Mouse (Mus musculus) c-Kit-positive CD71-positive TER-119-negative erythroid progenitor cells, embryonic 14.5 days (primary cell): Measurements from ENCODE around the gene Runx3.
A peak's percentile ranks its signal among the peaks of the same experiment; 100 is the strongest.
"Not testable (repeated sequence)": the region's sequence is repeated elsewhere in the genome, so short reads cannot be mapped to it uniquely, and the experiment has no call there.

Experiments used
- DNase-seq: peaks from one replicate; pipeline ENCODE4 v3.0.0-alpha.2; 2013; ENCODE audit warnings: low read depth

The Runx3 gene

GRCm38 (mm10) chr4:135171304-135171875 lies 50.9 kb downstream of the Runx3 start:
- DNase-seq, result no peak

- DNase-seq, result no peak
Observed at GRCm38 (mm10) chr4:135175406-135176120, 55.1 kb downstream of the Runx3 start.

GRCm38 (mm10) chr4:135177568-135177967 lies 57.1 kb downstream of the Runx3 start:
- no peak for DNase-seq

DNA sequence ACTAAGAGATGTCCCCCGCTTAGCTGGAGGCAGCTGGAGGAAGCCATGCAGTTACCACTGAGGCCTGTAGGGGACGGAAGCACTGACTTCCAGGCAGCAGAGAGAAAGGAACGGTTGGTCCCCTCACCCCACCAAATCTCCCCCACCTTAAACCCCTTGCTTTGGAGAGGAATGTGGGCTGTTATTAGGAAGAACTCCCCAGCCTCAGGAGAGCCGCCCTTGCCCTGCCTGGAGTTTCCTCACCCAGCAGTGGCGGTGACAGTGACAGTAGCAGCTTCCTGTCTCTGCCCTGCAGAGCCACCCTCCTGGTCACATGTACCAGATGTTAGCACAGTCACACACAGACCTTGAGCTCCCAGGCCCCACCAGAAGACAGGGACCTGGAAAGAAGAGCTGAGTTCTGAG lies 58.6 kb downstream of the Runx3 start:
- DNase-seq, result no peak

- DNase-seq, result no peak
Observed at GRCm38 (mm10) chr4:135181819-135182218, 61.4 kb downstream of the Runx3 start.

DNA sequence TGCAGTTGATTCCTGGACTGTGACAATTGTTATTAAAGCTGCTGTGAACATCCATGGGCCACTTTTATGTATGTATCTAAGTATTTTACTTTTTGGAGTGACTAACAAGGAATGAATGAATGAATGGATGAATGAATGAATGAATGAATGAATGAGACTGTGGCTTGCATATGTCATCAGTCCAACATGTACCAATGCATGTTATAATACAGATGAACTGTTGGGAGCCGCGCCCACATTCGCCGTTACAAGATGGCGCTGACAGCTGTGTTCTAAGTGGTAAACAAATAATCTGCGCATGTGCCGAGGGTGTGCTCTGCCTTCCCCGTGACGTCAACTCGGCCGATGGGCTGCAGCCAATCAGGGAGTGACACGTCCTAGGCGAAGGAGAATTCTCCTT lies 63.8 kb downstream of the Runx3 start:
- not testable (repeated sequence) for DNase-seq

GRCm38 (mm10) chr4:135189452-135190008 lies 69.1 kb downstream of the Runx3 start:
- no peak for DNase-seq

DNA sequence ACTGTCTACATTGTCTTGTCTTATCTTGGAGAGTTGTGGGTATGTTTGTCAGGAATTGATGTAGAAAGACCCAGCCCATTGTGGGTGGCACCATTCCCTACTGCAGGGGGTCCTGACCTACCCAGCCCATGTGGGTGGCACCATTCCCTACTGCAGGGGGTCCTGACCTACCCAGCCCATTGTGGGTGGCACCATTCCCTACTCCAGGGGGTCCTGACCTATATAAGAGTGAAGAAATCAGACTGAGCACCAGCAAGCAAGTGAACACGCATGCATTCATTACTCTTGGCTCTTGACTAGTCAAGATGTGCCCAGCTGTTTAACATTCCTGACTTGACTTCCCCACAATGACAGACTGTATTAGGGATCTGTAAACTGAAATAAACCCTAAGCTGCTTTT lies 69.9 kb downstream of the Runx3 start:
- DNase-seq, result no peak

GRCm38 (mm10) chr4:135191185-135191584 lies 70.7 kb downstream of the Runx3 start:
- no peak for DNase-seq

- no peak for DNase-seq
Observed at GRCm38 (mm10) chr4:135191604-135192003, 71.2 kb downstream of the Runx3 start.

- DNase-seq, result no peak
Observed at GRCm38 (mm10) chr4:135192841-135193240, 72.4 kb downstream of the Runx3 start.

DNA sequence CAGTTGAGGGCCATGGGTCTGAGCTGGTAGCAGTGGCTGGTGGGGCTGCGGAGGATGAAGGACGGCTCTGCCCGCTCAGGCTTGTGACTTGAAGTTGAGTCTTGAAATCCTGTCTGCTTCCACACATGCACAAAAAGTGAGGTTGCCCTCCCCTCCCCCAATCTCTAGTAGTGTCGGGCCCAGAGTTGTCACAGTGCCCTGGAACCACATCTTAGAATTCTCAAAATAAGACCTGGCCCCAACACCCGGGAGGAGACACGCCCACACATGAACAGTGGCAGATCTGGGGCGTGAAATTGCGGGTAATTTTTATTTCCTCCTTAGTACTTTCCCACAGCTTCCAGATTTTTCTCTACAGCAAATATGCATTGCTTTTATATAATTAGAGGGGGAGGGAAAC lies 77.4 kb downstream of the Runx3 start:
- no peak for DNase-seq

DNA sequence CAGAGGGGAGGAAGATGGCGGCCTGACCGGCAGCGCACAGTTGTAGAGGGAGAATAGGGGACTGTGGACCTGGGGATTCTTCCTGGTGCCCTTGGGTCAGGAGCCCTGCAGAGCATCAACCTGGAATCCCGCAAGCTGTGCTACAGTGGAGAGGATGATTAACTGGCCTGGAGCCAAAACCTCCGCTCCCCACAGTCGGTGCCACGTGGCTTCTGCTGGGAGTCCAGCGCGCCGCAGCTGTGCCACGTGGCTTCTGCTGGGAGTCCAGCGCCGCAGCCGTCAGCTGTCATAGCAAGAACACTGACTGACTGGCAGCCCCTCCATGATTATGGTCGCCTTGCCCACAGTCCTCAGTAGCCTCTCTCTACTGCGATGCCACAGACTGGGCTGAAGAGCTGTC lies 81.3 kb downstream of the Runx3 start:
- DNase-seq, result no peak

GRCm38 (mm10) chr4:135203279-135203678 lies 82.8 kb downstream of the Runx3 start:
- DNase-seq, result no peak

DNA sequence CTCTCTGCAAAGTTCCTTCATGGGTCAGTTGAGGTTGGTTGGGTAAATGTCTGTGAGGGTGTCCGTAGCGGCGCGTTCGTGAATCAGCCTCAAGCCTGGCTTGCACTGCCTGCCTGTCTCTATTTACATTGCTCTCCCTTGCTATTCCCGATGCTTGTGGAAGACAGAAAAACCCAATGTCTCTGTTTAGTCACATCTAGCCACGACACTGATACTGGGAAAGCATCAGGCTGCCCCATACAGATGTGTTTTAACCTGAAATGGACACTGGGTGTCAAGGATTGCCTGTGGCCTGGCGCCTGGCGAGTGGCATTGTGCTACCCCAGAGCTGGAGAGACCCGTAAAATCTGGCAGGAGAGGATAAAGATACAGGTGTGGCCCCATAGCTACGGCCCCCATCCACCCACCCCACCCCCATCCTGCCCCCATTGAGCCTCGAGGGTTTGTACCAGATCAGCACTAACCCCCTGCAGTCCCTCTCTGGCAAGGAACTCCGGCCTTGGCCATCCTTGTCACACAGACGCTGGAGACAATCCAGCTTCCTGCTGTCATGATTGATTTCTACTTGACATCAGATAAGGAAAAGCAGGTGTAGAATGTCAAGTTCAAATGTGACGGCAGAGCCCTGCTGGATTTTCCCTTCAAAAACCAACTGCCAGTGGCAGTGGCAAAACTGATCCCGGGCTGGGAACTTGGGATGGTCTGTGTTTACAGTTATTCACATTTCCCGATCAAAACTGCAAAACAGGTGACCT lies 83.5 kb downstream of the Runx3 start:
- no peak for DNase-seq

GRCm38 (mm10) chr4:135204666-135205065 lies 84.2 kb downstream of the Runx3 start:
- no peak for DNase-seq

DNA sequence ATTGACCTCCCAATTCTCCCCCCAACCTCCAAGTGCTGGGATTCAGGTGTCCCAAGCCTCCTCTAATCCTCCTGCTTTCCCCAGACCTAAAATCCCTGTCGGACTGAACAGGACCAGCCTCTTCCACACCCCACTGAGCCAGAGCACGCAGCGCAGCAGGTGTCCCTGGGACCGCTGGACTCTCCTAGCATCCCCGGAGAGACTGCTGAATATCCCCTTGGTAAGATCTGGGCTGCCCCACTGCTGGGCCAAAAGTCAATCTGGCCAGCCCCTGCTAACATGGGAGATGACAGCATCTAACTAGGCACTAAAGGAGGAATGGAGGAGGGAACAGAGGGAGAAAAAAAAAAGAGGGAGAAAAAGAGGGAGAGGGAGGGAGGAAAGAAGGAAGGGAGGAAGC lies 84.8 kb downstream of the Runx3 start:
- DNase-seq, result no peak

DNA sequence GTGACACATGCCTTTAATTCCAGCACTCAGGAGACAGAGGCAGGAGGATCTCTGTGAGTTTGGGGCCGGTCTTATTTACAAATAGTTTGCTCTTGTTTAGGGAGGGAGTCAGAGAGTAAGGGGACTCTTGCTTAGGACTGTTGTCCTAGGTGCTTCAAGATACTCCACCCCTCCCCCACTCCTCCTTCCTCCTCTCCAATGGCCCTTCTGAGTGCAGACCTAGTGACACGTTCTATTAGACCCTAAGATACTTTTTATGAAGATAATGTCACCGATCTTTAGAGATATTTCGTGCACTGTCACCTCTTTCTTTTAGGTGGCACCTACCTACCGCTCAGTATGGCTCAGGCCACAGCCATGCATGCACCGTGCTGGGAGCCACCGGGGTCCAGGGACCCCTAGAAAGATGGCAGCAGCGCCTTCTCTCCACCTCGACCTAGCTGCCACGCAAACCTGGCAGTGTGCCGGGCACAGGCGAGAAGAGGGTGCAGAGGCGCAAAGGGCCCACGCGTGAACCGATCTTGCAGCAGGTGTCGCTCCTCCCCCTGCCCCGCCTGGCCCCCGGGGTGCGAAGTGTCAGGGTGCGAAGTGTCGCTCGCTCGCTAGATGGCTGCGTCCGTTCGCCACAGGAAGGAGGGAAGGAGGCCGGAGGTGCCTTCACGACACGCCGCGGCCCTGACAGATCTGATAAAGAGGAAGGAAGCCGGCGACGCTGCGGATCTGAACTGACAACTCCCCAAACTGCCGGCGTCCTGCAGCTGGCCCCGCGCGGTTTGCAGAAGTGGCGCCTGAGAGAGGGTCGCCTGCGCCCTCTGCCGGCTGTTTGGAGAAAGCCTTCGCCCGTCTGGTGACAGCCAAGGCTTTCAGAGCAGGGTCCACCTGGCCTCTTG lies 85.5 kb downstream of the Runx3 start:
- peak; percentile 83 for DNase-seq

- DNase-seq, result no peak
Observed at GRCm38 (mm10) chr4:135209846-135210245, 89.4 kb downstream of the Runx3 start.

- peak; percentile 55 for DNase-seq
Observed at GRCm38 (mm10) chr4:135219652-135220051, 99.2 kb downstream of the Runx3 start.

- no peak for DNase-seq
Observed at GRCm38 (mm10) chr4:135220641-135221040, 100.2 kb downstream of the Runx3 start.
